ENCODE assay signal across 8 mouse cellular contexts in genomic region chr4:130662979-130663725, GRCm38 (mm10). TPM values are rescaled to one million over a fixed set of nuclear protein-coding genes. Genes with fewer than 3 reads are reported as not detected.
A peak's percentile ranks its signal among the peaks of the same experiment; 100 is the strongest.
DNase-seq lines count a peak whose midpoint lies in the region; ATAC-seq and TF ChIP-seq lines count a peak whose summit lies in the region.

TSS of gene Pum1 (plus strand) at chr4:130663321.

- peaks cover 4% of the 10 kb centered on the region for H3K4me1 ChIP-seq in heart, embryonic 11.5 days (ENCODE audit: control insufficient read depth, insufficient read depth, low read length)
- H3K4me1 ChIP-seq in kidney, embryonic 16.5 days (ENCODE audit: insufficient read depth, low read length) = peaks cover 30% of the 10 kb centered on the region
- peaks cover 15% of the 10 kb centered on the region for H3K4me1 ChIP-seq in liver, adult 2 months (ENCODE audit: control insufficient read depth, insufficient read depth, low read length)

- under 1% methylated on average over 82 of the region's 90 CpGs for WGBS in heart, embryonic 11.5 days (ENCODE audit: insufficient replicate concordance)
- WGBS in kidney, embryonic 16.5 days = under 1% methylated on average over 88 of the region's 90 CpGs
- under 1% methylated on average over 89 of the region's 90 CpGs for WGBS in liver, adult 2 months

- H3K9ac ChIP-seq in heart, embryonic 11.5 days (ENCODE audit: low read depth, low read length) = peak within 1 kb of the TSS; percentile 99
- H3K9ac ChIP-seq in kidney, embryonic 16.5 days (replicated peaks; ENCODE audit: low read length) = peak within 1 kb of the TSS; percentile 99
- H3K9ac ChIP-seq in liver, adult 2 months (ENCODE audit: low read depth, low read length) = peak within 1 kb of the TSS; percentile 87

- H3K4me3 ChIP-seq in heart, embryonic 11.5 days (ENCODE audit: low read depth, low read length) = peak within 1 kb of the TSS; percentile 96
- peak within 1 kb of the TSS; percentile 86 for H3K4me3 ChIP-seq in kidney, embryonic 16.5 days (ENCODE audit: low read length)
- H3K4me3 ChIP-seq in liver, adult 2 months (ENCODE audit: insufficient read depth, low read depth, low read length) = peak within 1 kb of the TSS; percentile 92
- H3K4me3 ChIP-seq in myocyte = peak within 1 kb of the TSS; percentile 68

- TF ChIP-seq POLR2A in liver, adult 2 months (IDR thresholded peaks at IDR 0.05; ENCODE audit: extremely low read depth, insufficient read depth, low read length) = 0 out of 2 replicates have a peak, but pooled peaks have one; percentile 56
- TF ChIP-seq POLR2A in myocyte (IDR thresholded peaks at IDR 0.05; ENCODE audit: insufficient read length, low read depth) = peak; percentile 74

- peaks cover 22% of the 10 kb centered on the region; the same call in 1 of the 2 replicates for H3K79me2 ChIP-seq in liver, adult 2 months (ENCODE audit: control insufficient read depth, insufficient read depth, low read length)
- H3K79me2 ChIP-seq in myocyte (ENCODE audit: control insufficient read depth, insufficient read depth) = peaks cover 49% of the 10 kb centered on the region

- H3K4me2 ChIP-seq in heart, embryonic 11.5 days = peak within 1 kb of the TSS; percentile 81
- H3K4me2 ChIP-seq in kidney, embryonic 16.5 days (replicated peaks; ENCODE audit: low read depth, low read length) = peak within 1 kb of the TSS; percentile 74
- H3K4me2 ChIP-seq in myocyte (ENCODE audit: low read depth) = peak within 1 kb of the TSS; percentile 72

- peak within 1 kb of the TSS; percentile 97 for H3K27ac ChIP-seq in heart, embryonic 11.5 days (ENCODE audit: low read depth, low read length)
- peak within 1 kb of the TSS; percentile 99 for H3K27ac ChIP-seq in kidney, embryonic 16.5 days (ENCODE audit: low read length)
- H3K27ac ChIP-seq in liver, adult 2 months (replicated peaks; ENCODE audit: insufficient read depth, low read depth, low read length) = peak within 1 kb of the TSS; percentile 88

- ATAC-seq in erythroblast, adult 5-6 weeks (replicated peaks; ENCODE audit: low FRiP score, poor library complexity, severe bottlenecking) = peak; percentile 77
- peak; percentile 91 for ATAC-seq in heart, embryonic 11.5 days (replicated peaks; ENCODE audit: insufficient number of reproducible peaks, low FRiP score, low TSS enrichment)
- ATAC-seq in kidney, embryonic 16.5 days (ENCODE audit: low FRiP score, low TSS enrichment) = peak; percentile 96

- no peaks in the 10 kb centered on the region for H3K36me3 ChIP-seq in heart, embryonic 11.5 days (ENCODE audit: control insufficient read depth, insufficient read depth, low read length)
- no peaks in the 10 kb centered on the region for H3K36me3 ChIP-seq in kidney, embryonic 16.5 days (ENCODE audit: insufficient read depth, low read length)
- H3K36me3 ChIP-seq in liver, adult 2 months (ENCODE audit: control insufficient read depth, insufficient read depth, low read length) = no peaks in the 10 kb centered on the region
- H3K36me3 ChIP-seq in myocyte (ENCODE audit: control insufficient read depth, insufficient read depth) = no peaks in the 10 kb centered on the region
- H3K36me3 ChIP-seq in splenic B cell, adult 2 months (ENCODE audit: control insufficient read depth, insufficient read depth, low read length, poor library complexity, severe bottlenecking) = no peaks in the 10 kb centered on the region

- peak within 1 kb of the TSS; percentile 81 for H3ac ChIP-seq in myocyte (ENCODE audit: control insufficient read depth, insufficient read length)

- TF ChIP-seq CTCF in liver, adult 2 months (IDR thresholded peaks at IDR 0.05; ENCODE audit: low read depth, low read length) = no peak

- no peaks in the 10 kb centered on the region for H3K9me3 ChIP-seq in heart, embryonic 11.5 days (replicated peaks; ENCODE audit: control insufficient read depth, low read length)
- H3K9me3 ChIP-seq in kidney, embryonic 16.5 days (ENCODE audit: low read length) = no peaks in the 10 kb centered on the region

- peak; percentile 89 for DNase-seq in B cell, adult 2 months
- DNase-seq in brain, adult 2 months (ENCODE audit: low read depth, low spot score) = peak; percentile 98
- DNase-seq in liver, adult 2 months (ENCODE audit: extremely low read depth, low read depth, low spot score) = peak; percentile 78
- peak; percentile 96 for DNase-seq in splenic B cell, adult 2 months (ENCODE audit: low read depth, low spot score)

- no peaks in the 10 kb centered on the region for H3K27me3 ChIP-seq in heart, embryonic 11.5 days (ENCODE audit: control insufficient read depth, insufficient read depth, low read length)
- H3K27me3 ChIP-seq in kidney, embryonic 16.5 days (ENCODE audit: insufficient read depth, low read length) = no peaks in the 10 kb centered on the region
- H3K27me3 ChIP-seq in liver, adult 2 months (ENCODE audit: control insufficient read depth, insufficient read depth, low read length) = no peaks in the 10 kb centered on the region
- no peaks in the 10 kb centered on the region for H3K27me3 ChIP-seq in myocyte (ENCODE audit: control insufficient read depth, insufficient read depth, insufficient read length)
- H3K27me3 ChIP-seq in splenic B cell, adult 2 months (ENCODE audit: control insufficient read depth, insufficient read depth, low read length, poor library complexity, severe bottlenecking) = no peaks in the 10 kb centered on the region

TF ChIP-seq in myocyte, 11 proteins besides CTCF, POLR2A, EP300 and RAD21:
- TF ChIP-seq SRF (IDR thresholded peaks at IDR 0.05; ENCODE audit: control insufficient read depth, insufficient read length, low read depth) = no peak
- peak in 1 of 3 experiments; percentile 18 for TF ChIP-seq MYOG (IDR thresholded peaks at IDR 0.05; ENCODE audit: control insufficient read depth in 1 of 3, insufficient read depth in 1 of 3, insufficient read length in 2 of 3, low read depth in 2 of 3)
- peak in 1 of 3 experiments; percentile 41 for TF ChIP-seq MYOD1 (IDR thresholded peaks at IDR 0.05; ENCODE audit: control insufficient read depth in 1 of 3, insufficient read length in 2 of 3, low read depth in 2 of 3)
- peak; percentile 56 for TF ChIP-seq POLR2AphosphoS2 (IDR thresholded peaks at IDR 0.05; ENCODE audit: insufficient read length, low read depth)

RNA-seq across cellular contexts. Expression of gene Pum1, which starts in this region (rescaled TPM):
- total RNA-seq in erythroblast, adult 5-6 weeks (2015; ENCODE audit: low replicate concordance) = 166 TPM in 2 replicates
- total RNA-seq in erythroblast, adult 5-6 weeks (2017; ENCODE audit: low replicate concordance) = 245 and 256 TPM in 2 replicates
- 64.8 and 68.3 TPM in 2 replicates for polyA plus RNA-seq in heart, embryonic 11.5 days (2014; fragmentation: Nextera tagmentation; extraction: Ambion mirVana)
- 96.8 and 106 TPM in 2 replicates for polyA plus RNA-seq in kidney, embryonic 16.5 days (2015; fragmentation: Nextera tagmentation; extraction: Ambion mirVana)
- total RNA-seq in liver, adult 2 months (2014; rRNA removed) = 25.4 and 33.1 TPM in 2 replicates
- 26.3 and 30.3 TPM in 2 replicates for polyA plus RNA-seq in liver, adult 2 months (2012; rRNA removed)
- 28.2 TPM for polyA plus RNA-seq in myocyte (2012; fragmentation: generic; extraction: Trizol)

Comparison
In these comparisons a context has a peak if more than half of its experiments do, and no peak if none do; other contexts are left out.
1. Peak in every context shown above with its lines: DNase-seq, ATAC-seq, H3K4me3 ChIP-seq and H3K27ac ChIP-seq.